19 mouse cellular contexts compared by ENCODE assay signal in the genomic region with DNA sequence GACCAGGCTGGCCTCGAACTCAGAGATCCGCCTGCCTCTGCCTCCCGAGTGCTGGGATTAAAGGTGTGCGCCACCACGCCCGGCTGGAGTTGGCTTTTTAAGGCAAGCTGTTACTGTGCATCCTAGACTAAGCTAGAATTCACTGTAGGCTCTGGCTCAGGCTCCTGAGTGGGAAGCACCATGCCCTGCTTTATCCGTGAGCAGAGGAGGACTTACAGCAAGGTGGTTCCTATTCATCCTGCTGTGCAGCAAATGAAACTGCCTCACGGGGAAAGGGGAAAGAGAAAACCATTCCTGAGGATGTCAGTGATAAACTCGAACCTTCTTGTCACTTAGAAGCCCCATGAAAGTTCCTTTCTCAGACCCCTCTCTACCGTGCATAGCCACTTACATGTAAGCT.
"Had no signal": no experiment of that assay in that cellular context is flagged by ENCODE, and none has a peak within 500 bp of the region (broad histone marks: within the 10 kb centered on the region; RNA-seq: fewer than 3 reads in every experiment).

No protein-coding gene starts in this region.

- ATAC-seq: lung, postnatal 0 days; midbrain, embryonic 13.5 days; midbrain, embryonic 15.5 days had no signal

- H3K9ac ChIP-seq: lung, embryonic 15.5 days; midbrain, embryonic 13.5 days; midbrain, embryonic 15.5 days; neural tube, embryonic 12.5 days had no signal

- H3K36me3 ChIP-seq: lung, embryonic 15.5 days; midbrain, embryonic 15.5 days had no signal

- H3K9me3 ChIP-seq: lung, embryonic 15.5 days; megakaryocyte, embryonic 14.5 days; midbrain, embryonic 13.5 days; midbrain, embryonic 15.5 days; neural tube, embryonic 12.5 days had no signal

- DNase-seq: lung, adult 2 months; lung, postnatal 14 days; lung, postnatal 36 days; retina, postnatal 1 day; right cerebral cortex, adult 18-20 months; right cerebral cortex, postnatal 25 days; right cerebral cortex, postnatal 4 days; spleen, adult 18-20 months; thymus, adult 18-20 months; thymus, postnatal 14 days; thymus, postnatal 36 days had no signal

- H3K4me3 ChIP-seq: lung, embryonic 15.5 days; megakaryocyte, embryonic 14.5 days; midbrain, embryonic 13.5 days; midbrain, embryonic 15.5 days; neural tube, embryonic 12.5 days had no signal

- H3K4me2 ChIP-seq: lung, embryonic 15.5 days; midbrain, embryonic 11.5 days; midbrain, embryonic 13.5 days; midbrain, embryonic 15.5 days; neural tube, embryonic 12.5 days had no signal

- H3K27me3 ChIP-seq: lung, embryonic 15.5 days; megakaryocyte, embryonic 14.5 days; midbrain, embryonic 13.5 days; midbrain, embryonic 15.5 days; neural tube, embryonic 12.5 days had no signal

- H3K27ac ChIP-seq: lung, embryonic 15.5 days; macrophage; midbrain, embryonic 13.5 days; midbrain, embryonic 15.5 days; neural tube, embryonic 12.5 days had no signal
